Mouse (Mus musculus) embryonic facial prominence, embryonic 10.5 days (tissue): ENCODE results near the gene Il9. TPM values are rescaled to one million over a fixed set of nuclear protein-coding genes. Genes with fewer than 3 reads are reported as not detected.
A peak's percentile ranks its signal among the peaks of the same experiment; 100 is the strongest.

Source experiments
- DNase-seq: peaks from one replicate; pipeline ENCODE4 v3.0.0-alpha.2; 2017; ENCODE audit warnings: low spot score
- H3K27ac ChIP-seq: fragments of 300-500 bp; sonication (generic); replicated peaks from 2 replicates; pipeline ENCODE4 v1.5.1; 2016; ENCODE audit warnings: mild to moderate bottlenecking
- H3K27me3 ChIP-seq: fragments of 300-500 bp; sonication (generic); replicated peaks from 2 replicates; pipeline ENCODE4 v1.6.1; 2016; ENCODE audit warnings: low read depth, mild to moderate bottlenecking; ENCODE audit not compliant: poor library complexity, severe bottlenecking
- H3K36me3 ChIP-seq: fragments of 300-500 bp; sonication (generic); replicated peaks from 2 replicates; pipeline ENCODE4 v1.6.1; 2016; ENCODE audit warnings: mild to moderate bottlenecking, moderate library complexity
- H3K4me1 ChIP-seq: fragments of 300-500 bp; sonication (generic); 2 replicates; pipeline ENCODE4 v1.6.1; 2016
- H3K4me3 ChIP-seq: fragments of 300-500 bp; sonication (generic); 2 replicates; pipeline ENCODE4 v1.5.1; 2016; ENCODE audit warnings: mild to moderate bottlenecking, moderate library complexity
- H3K9me3 ChIP-seq: fragments of 300-500 bp; sonication (generic); 2 replicates; pipeline ENCODE4 v1.6.1; 2016; ENCODE audit warnings: mild to moderate bottlenecking
- WGBS: fragments of 180-500 bp; shearing (Covaris S2); methylation state at CpG from one replicate; pipeline ENCODE4 v1.1.7; 2016; 5-methylcytosine and 5-hydroxymethylcytosine counted together
- polyA plus RNA-seq: library from polyadenylated mRNA; unstranded; fragments of >200 nt; fragmentation: Nextera tagmentation; extraction: Ambion mirVana; gene quantifications from 2 replicates; pipeline ENCODE4 v1.2.1, GENCODE M21; 2016

Il9 gene
- polyA plus RNA-seq, 1 experiment from 2014 or later, result not detected

GRCm38 (mm10) chr13:56435615-56436287 is 46.3 kb downstream of the Il9 start:
- no peak overlapping the region for H3K4me3 ChIP-seq
- H3K36me3 ChIP-seq, result no peaks in the 10 kb centered on the region
- H3K27me3 ChIP-seq, result peaks cover 79% of the 10 kb centered on the region
- no peaks in the 10 kb centered on the region for H3K9me3 ChIP-seq
- no peak overlapping the region for H3K27ac ChIP-seq
- WGBS, result 65% methylated on average over 10 of the region's 10 CpGs
- DNase-seq, result no peak
- H3K4me1 ChIP-seq, result peaks cover 30% of the 10 kb centered on the region

- WGBS, result 81% methylated on average over 9 of the region's 9 CpGs
- DNase-seq, result no peak
- Histone ChIP-seq H3K9me3 (no peaks in the 10 kb centered on the region), H3K4me1 (peaks cover 36% of the 10 kb centered on the region), H3K27ac (peak overlapping the region; percentile 3; the same call in 1 of the 2 replicates), H3K4me3 (no peak overlapping the region), H3K27me3 (peaks cover 78% of the 10 kb centered on the region), H3K36me3 (no peaks in the 10 kb centered on the region)
Observed at GRCm38 (mm10) chr13:56434311-56434751, 47.7 kb downstream of the Il9 start.

GRCm38 (mm10) chr13:56433466-56433865 is 48.6 kb downstream of the Il9 start:
- WGBS, result 11% methylated on average over 10 of the region's 10 CpGs
- peak; percentile 88 for DNase-seq
- H3K36me3 ChIP-seq, result no peaks in the 10 kb centered on the region
- peaks cover 77% of the 10 kb centered on the region for H3K27me3 ChIP-seq
- H3K4me3 ChIP-seq, result no peak overlapping the region
- H3K4me1 ChIP-seq, result peaks cover 36% of the 10 kb centered on the region
- peak overlapping the region; percentile 1; the same call in 1 of the 2 replicates for H3K27ac ChIP-seq
- H3K9me3 ChIP-seq, result no peaks in the 10 kb centered on the region

GRCm38 (mm10) chr13:56432496-56432895 is 49.5 kb downstream of the Il9 start:
- peaks cover 29% of the 10 kb centered on the region for H3K4me1 ChIP-seq
- H3K36me3 ChIP-seq, result no peaks in the 10 kb centered on the region
- no peaks in the 10 kb centered on the region for H3K9me3 ChIP-seq
- H3K27me3 ChIP-seq, result peaks cover 76% of the 10 kb centered on the region
- H3K27ac ChIP-seq, result no peak overlapping the region
- no peak for DNase-seq
- H3K4me3 ChIP-seq, result no peak overlapping the region
- WGBS, result 88% methylated on average over 12 of the region's 12 CpGs

Other genes starting within 250 kb of the Il9 start
- 11.2 and 15.5 TPM in 2 replicates for gene Neurog1, start 230.1 kb downstream of the Il9 start, polyA plus RNA-seq
- gene Cxcl14, start 185.7 kb downstream of the Il9 start, polyA plus RNA-seq, result 23.8 and 40.2 TPM in 2 replicates
- gene Gm3045, start 55.7 kb downstream of the Il9 start, polyA plus RNA-seq, result not detected in 2 replicates
- gene Slc25a48, start 43.9 kb downstream of the Il9 start, polyA plus RNA-seq, result not detected in 2 replicates
- gene Fbxl21, start 40.2 kb upstream of the Il9 start, polyA plus RNA-seq, result 1.3 TPM in 2 replicates
- not detected in 2 replicates for gene Lect2, start 66.3 kb upstream of the Il9 start, polyA plus RNA-seq
- 50.1 and 65.4 TPM in 2 replicates for gene Tgfbi, start 127.3 kb upstream of the Il9 start, polyA plus RNA-seq
- 41.7 and 44.3 TPM in 2 replicates for gene Smad5, start 220.8 kb upstream of the Il9 start, polyA plus RNA-seq